In the genomic region with DNA sequence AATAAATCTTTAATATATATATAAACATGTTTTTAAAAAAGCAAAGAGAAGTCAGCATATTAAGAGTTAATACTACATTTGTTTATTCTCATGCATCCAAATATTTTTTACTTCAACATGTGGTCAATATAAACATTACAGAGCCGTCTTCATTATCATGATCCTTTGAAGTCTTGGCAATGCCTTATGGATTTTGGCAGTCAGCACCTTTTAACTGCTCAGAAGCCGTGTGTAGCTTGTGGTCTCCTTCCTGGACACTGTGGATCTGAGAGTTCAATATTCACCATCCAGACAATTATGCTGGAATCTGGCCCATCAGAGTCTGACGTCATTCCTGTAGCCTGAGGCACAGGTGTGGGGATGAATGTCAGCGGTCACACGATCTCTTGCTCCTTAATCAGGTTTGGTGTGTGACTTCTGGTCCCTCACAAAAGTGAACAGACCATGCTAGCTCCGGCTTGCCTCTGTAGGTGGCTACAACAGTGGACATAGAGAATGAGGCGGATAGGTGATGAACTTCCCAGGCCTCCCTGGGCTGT, we compare ENCODE assay signal across 19 mouse cellular contexts. TPM values are rescaled to one million over a fixed set of nuclear protein-coding genes. Genes with fewer than 3 reads are reported as not detected.
DNase-seq lines count a peak whose midpoint lies in the region; ATAC-seq and TF ChIP-seq lines count a peak whose summit lies in the region.
"Had no signal": no experiment of that assay in that cellular context is flagged by ENCODE, and none has a peak within 500 bp of the region (broad histone marks: within the 10 kb centered on the region; RNA-seq: fewer than 3 reads in every experiment).

No protein-coding gene starts in this region.

- peak; percentile 60 to 70 for DNase-seq in cerebellum, postnatal 10 days
- no peak for DNase-seq in cerebellum, adult 11-12 months
- no peak for DNase-seq in heart, adult 2 months
- DNase-seq in lung, postnatal 10 days, result no peak
- DNase-seq: cerebellum, adult 9-11 months; forebrain, postnatal 0 days; kidney, adult 11 months; thymus, postnatal 25 days had no signal

- H3K4me3 ChIP-seq in heart, embryonic 15.5 days, result 0 out of 2 replicates have a peak overlapping the region, but pooled peaks have one; percentile 2
- H3K4me3 ChIP-seq in heart, adult 2 months, result no peak overlapping the region
- H3K4me3 ChIP-seq in lung, embryonic 16.5 days (ENCODE audit: low read length), result no peak overlapping the region
- no peak overlapping the region for H3K4me3 ChIP-seq in intestine, postnatal 0 days (ENCODE audit: low read depth, low read length)
- H3K4me3 ChIP-seq: hindbrain, embryonic 12.5 days; limb, embryonic 15.5 days; liver, embryonic 15.5 days; midbrain, embryonic 12.5 days; neural tube, embryonic 12.5 days had no signal

- H3K9ac ChIP-seq in heart, embryonic 15.5 days, result no peak overlapping the region
- H3K9ac ChIP-seq in heart, adult 2 months (ENCODE audit: low read depth, low read length), result no peak overlapping the region
- H3K9ac ChIP-seq in lung, embryonic 16.5 days (ENCODE audit: low read length), result no peak overlapping the region
- no peak overlapping the region for H3K9ac ChIP-seq in intestine, postnatal 0 days (ENCODE audit: low read depth, low read length)
- H3K9ac ChIP-seq: forebrain, postnatal 0 days; hindbrain, embryonic 12.5 days; limb, embryonic 15.5 days; liver, embryonic 15.5 days; midbrain, embryonic 12.5 days; neural tube, embryonic 12.5 days had no signal

- no peaks in the 10 kb centered on the region for H3K9me3 ChIP-seq in heart, embryonic 15.5 days (replicated peaks)
- no peaks in the 10 kb centered on the region for H3K9me3 ChIP-seq in lung, embryonic 16.5 days (ENCODE audit: control insufficient read depth, low read length)
- H3K9me3 ChIP-seq in intestine, postnatal 0 days (ENCODE audit: control insufficient read depth), result no peaks in the 10 kb centered on the region
- H3K9me3 ChIP-seq: hindbrain, embryonic 12.5 days; limb, embryonic 15.5 days; liver, embryonic 15.5 days; midbrain, embryonic 12.5 days; neural tube, embryonic 12.5 days had no signal

- no peak for TF ChIP-seq CTCF in heart, adult 2 months (IDR thresholded peaks at IDR 0.05)
- no peak for TF ChIP-seq CTCF in intestine, postnatal 0 days (IDR thresholded peaks at IDR 0.05; ENCODE audit: low read depth)

- 60% methylated on average over 7 of the region's 7 CpGs for WGBS in heart, embryonic 15.5 days
- 53% methylated on average over 7 of the region's 7 CpGs for WGBS in heart, adult 2 months
- 40% methylated on average over 7 of the region's 7 CpGs for WGBS in lung, embryonic 16.5 days
- 51% methylated on average over 7 of the region's 7 CpGs for WGBS in intestine, postnatal 0 days

- ATAC-seq in heart, embryonic 15.5 days (replicated peaks; ENCODE audit: insufficient number of reproducible peaks, insufficient read depth, low FRiP score, low read depth), result no peak
- peak; percentile 44; the same call in 1 of the 2 replicates for ATAC-seq in lung, embryonic 16.5 days (ENCODE audit: low read depth)
- ATAC-seq in intestine, postnatal 0 days, result no peak
- ATAC-seq in erythroblast, adult 5-6 weeks (replicated peaks; ENCODE audit: low FRiP score, poor library complexity, severe bottlenecking), result no peak
- ATAC-seq: forebrain, postnatal 0 days had no signal

- no peak for TF ChIP-seq EP300 in heart, adult 2 months (IDR thresholded peaks at IDR 0.05; ENCODE audit: insufficient read depth, low read depth, low read length)

- H3K79me2 ChIP-seq in heart, adult 2 months (replicated peaks; ENCODE audit: control insufficient read depth, insufficient read depth, low read length), result no peaks in the 10 kb centered on the region

- H3K4me1 ChIP-seq in heart, embryonic 15.5 days (replicated peaks), result peaks cover 15% of the 10 kb centered on the region
- H3K4me1 ChIP-seq in heart, adult 2 months (ENCODE audit: control insufficient read depth, insufficient read depth, low read length), result no peaks in the 10 kb centered on the region
- H3K4me1 ChIP-seq in lung, embryonic 16.5 days (replicated peaks; ENCODE audit: control insufficient read depth, insufficient read depth, low read length), result peaks cover 17% of the 10 kb centered on the region
- H3K4me1 ChIP-seq in intestine, postnatal 0 days (replicated peaks; ENCODE audit: control insufficient read depth, insufficient read depth, low read length), result peaks cover 9% of the 10 kb centered on the region; the same call in 1 of the 2 replicates

- intact Hi-C loops in heart, adult 2 months (cut with DNase I), result no loop called here

- no peaks in the 10 kb centered on the region for H3K36me3 ChIP-seq in heart, embryonic 15.5 days
- no peaks in the 10 kb centered on the region for H3K36me3 ChIP-seq in heart, adult 2 months (ENCODE audit: control insufficient read depth, insufficient read depth, low read length)
- no peaks in the 10 kb centered on the region for H3K36me3 ChIP-seq in lung, embryonic 16.5 days (ENCODE audit: control insufficient read depth, insufficient read depth, low read length)
- no peaks in the 10 kb centered on the region for H3K36me3 ChIP-seq in intestine, postnatal 0 days (ENCODE audit: control insufficient read depth, insufficient read depth)
- H3K36me3 ChIP-seq: G1E; hindbrain, embryonic 12.5 days; limb, embryonic 15.5 days; liver, embryonic 15.5 days; midbrain, embryonic 12.5 days; neural tube, embryonic 12.5 days had no signal

- no peak overlapping the region for H3K27ac ChIP-seq in heart, embryonic 15.5 days
- H3K27ac ChIP-seq in heart, adult 2 months, result no peak overlapping the region
- H3K27ac ChIP-seq in lung, embryonic 16.5 days (ENCODE audit: low read length), result no peak overlapping the region
- H3K27ac ChIP-seq in intestine, postnatal 0 days (ENCODE audit: low read depth, low read length), result peak overlapping the region; percentile 54; the same call in 1 of the 2 replicates
- H3K27ac ChIP-seq: hindbrain, embryonic 12.5 days; kidney, postnatal 0 days; limb, embryonic 15.5 days; liver, embryonic 15.5 days; midbrain, embryonic 12.5 days; neural tube, embryonic 12.5 days had no signal

- TF ChIP-seq POLR2A in heart, adult 2 months (IDR thresholded peaks at IDR 0.05; ENCODE audit: insufficient read depth, low read depth, low read length), result no peak

- H3K27me3 ChIP-seq in heart, embryonic 15.5 days, result no peaks in the 10 kb centered on the region
- no peaks in the 10 kb centered on the region for H3K27me3 ChIP-seq in heart, adult 2 months (ENCODE audit: control insufficient read depth, insufficient read depth, low read length)
- H3K27me3 ChIP-seq in lung, embryonic 16.5 days (ENCODE audit: control insufficient read depth, insufficient read depth, low read depth, low read length), result no peaks in the 10 kb centered on the region; the same call in 1 of the 2 replicates
- no peaks in the 10 kb centered on the region for H3K27me3 ChIP-seq in intestine, postnatal 0 days (replicated peaks; ENCODE audit: control insufficient read depth, insufficient read depth, low read length)
- H3K27me3 ChIP-seq: limb, embryonic 15.5 days; neural tube, embryonic 12.5 days had no signal

- H3K4me2 ChIP-seq in heart, embryonic 15.5 days, result peak overlapping the region; percentile 47; the same call in 1 of the 2 replicates
- H3K4me2 ChIP-seq in lung, embryonic 16.5 days (ENCODE audit: low read depth, low read length), result no peak overlapping the region
- H3K4me2 ChIP-seq in intestine, postnatal 0 days (replicated peaks; ENCODE audit: low read depth), result no peak overlapping the region; the same call in 1 of the 2 replicates
- H3K4me2 ChIP-seq: hindbrain, embryonic 12.5 days; limb, embryonic 15.5 days; midbrain, embryonic 12.5 days; neural tube, embryonic 12.5 days had no signal

RNA-seq across cellular contexts. Expression of a gene that starts 19.1 kb away (rescaled TPM):
- polyA plus RNA-seq in heart, embryonic 15.5 days (2015; fragmentation: Nextera tagmentation; extraction: Ambion mirVana), result 9.3 and 11.6 TPM in 2 replicates
- 10 to 100 TPM in 1 of 2 experiments, 1 to 10 TPM in 1; 8.1 to 12.3 TPM for total RNA-seq in heart, adult 2 months (2021)
- 4.7 and 5.4 TPM in 2 replicates for polyA plus RNA-seq in heart, adult 2 months (2012; rRNA removed)
- polyA plus RNA-seq in lung, embryonic 16.5 days (2015; fragmentation: Nextera tagmentation; extraction: Ambion mirVana), result 13.3 and 14.0 TPM in 2 replicates
- polyA plus RNA-seq in intestine, postnatal 0 days (2015; fragmentation: Nextera tagmentation; extraction: Ambion mirVana), result 6.5 and 7.6 TPM in 2 replicates
- total RNA-seq in erythroblast, adult 5-6 weeks (2015; ENCODE audit: low replicate concordance), result 4.8 and 7.7 TPM in 2 replicates
- 4.3 and 9.4 TPM in 2 replicates for total RNA-seq in erythroblast, adult 5-6 weeks (2017; ENCODE audit: low replicate concordance)
- total RNA-seq: G1E had no signal

Comparison
In these comparisons a context has a peak if more than half of its experiments do, and no peak if none do; other contexts are left out.
1. DNase-seq: peak in cerebellum, postnatal 10 days (2 of 2); none in cerebellum, adult 11-12 months (single experiment), heart, adult 2 months (0 of 2) and lung, postnatal 10 days (single experiment).